Mouse (Mus musculus) thymus, adult 18-20 months (tissue): ENCODE measurements at regions not wholly inside any gene's neighbourhood (a gene's known extent, or its start where the extent isn't known, plus 50 kb on each side); places are given as distances from the start of the nearest gene placed in this dataset.

ENCODE experiments used
- DNase-seq, 2 experiments: peaks; one replicate each; pipeline ENCODE4 v3.0.0; 2022; ENCODE audit warnings: mixed read lengths in 2 of 2

GRCm38 (mm10) chr13:101422082-101422481 is 345.9 kb downstream of the Pik3r1 start:
- no peak for DNase-seq

- DNase-seq = no peak
Observed at GRCm38 (mm10) chr13:101419457-101420025, 348.5 kb downstream of the Pik3r1 start.

- no peak for DNase-seq
Observed at GRCm38 (mm10) chr13:101418272-101418671, 349.7 kb downstream of the Pik3r1 start.

GRCm38 (mm10) chr13:101408885-101409284 is 359.1 kb downstream of the Pik3r1 start:
- DNase-seq = no peak

GRCm38 (mm10) chr13:101407633-101408032 is 360.4 kb downstream of the Pik3r1 start:
- DNase-seq = no peak

- DNase-seq = no peak
Observed at GRCm38 (mm10) chr13:101373581-101374189, 394.3 kb downstream of the Pik3r1 start.

GRCm38 (mm10) chr13:101371906-101372305 is 396.1 kb downstream of the Pik3r1 start:
- no peak for DNase-seq

- no peak for DNase-seq
Observed at GRCm38 (mm10) chr13:101368170-101368569, 399.8 kb downstream of the Pik3r1 start.

- no peak for DNase-seq
Observed at GRCm38 (mm10) chr13:101355363-101355762, 412.7 kb downstream of the Pik3r1 start.

GRCm38 (mm10) chr13:101351123-101351522 is 416.9 kb downstream of the Pik3r1 start:
- DNase-seq = no peak

- no peak for DNase-seq
Observed at GRCm38 (mm10) chr13:101349354-101349753, 418.7 kb downstream of the Pik3r1 start.

GRCm38 (mm10) chr13:101338280-101338872 is 429.6 kb downstream of the Pik3r1 start:
- DNase-seq = no peak

GRCm38 (mm10) chr13:101318621-101319020 is 449.4 kb downstream of the Pik3r1 start:
- DNase-seq = no peak

- no peak for DNase-seq
Observed at GRCm38 (mm10) chr13:101316336-101316735, 451.7 kb downstream of the Pik3r1 start.

- no peak for DNase-seq
Observed at GRCm38 (mm10) chr13:101314040-101314439, 454.0 kb downstream of the Pik3r1 start.

- DNase-seq = no peak
Observed at GRCm38 (mm10) chr13:101311634-101312314, 456.2 kb downstream of the Pik3r1 start.

- DNase-seq = no peak
Observed at GRCm38 (mm10) chr13:101308724-101309123, 459.3 kb downstream of the Pik3r1 start.

GRCm38 (mm10) chr13:101305695-101306413 is 462.2 kb downstream of the Pik3r1 start:
- DNase-seq = no peak

- DNase-seq = no peak
Observed at GRCm38 (mm10) chr13:101305063-101305462, 463.0 kb downstream of the Pik3r1 start.

GRCm38 (mm10) chr13:101301361-101301760 is 466.7 kb downstream of the Pik3r1 start:
- DNase-seq = no peak

- no peak for DNase-seq
Observed at GRCm38 (mm10) chr13:101289407-101289806, 456.2 kb upstream of the Slc30a5 start.

GRCm38 (mm10) chr13:101287131-101287530 is 453.9 kb upstream of the Slc30a5 start:
- no peak for DNase-seq
